Mouse (Mus musculus) lung, adult 2 months (tissue): ENCODE measurements around the gene Dmap1. TPM values are rescaled to one million over a fixed set of nuclear protein-coding genes. Genes with fewer than 3 reads are reported as not detected.

Experiments
- DNase-seq: peaks from one replicate; pipeline ENCODE4 v3.0.0; 2022
- H3K4me1 ChIP-seq: fragments of 200-500 bp; 2 replicates; pipeline ENCODE4 v1.6.1; 2011; ENCODE audit warnings: low read length; ENCODE audit not compliant: control insufficient read depth, insufficient read depth
- H3K4me3 ChIP-seq: fragments of 200-500 bp; replicated peaks from 2 replicates; pipeline ENCODE3; 2011; ENCODE audit warnings: low read depth, mild to moderate bottlenecking, control low read depth, low read length; ENCODE audit errors: extremely low read depth
- CTCF ChIP-seq: fragments of 200-500 bp; IDR thresholded peaks from 2 replicates; pipeline ENCODE4 v1.5.1; 2011; ENCODE audit warnings: mild to moderate bottlenecking, low read length, control low read depth; ENCODE audit not compliant: insufficient read depth
- POLR2A ChIP-seq: fragments of 200-500 bp; IDR thresholded peaks from 2 replicates; pipeline ENCODE4 v1.6.1; 2011; ENCODE audit warnings: low read depth, mild to moderate bottlenecking, control low read depth, low read length, borderline replicate concordance; ENCODE audit errors: extremely low read depth
- WGBS: fragments of 180-500 bp; shearing (Covaris S2); methylation state at CpG from one replicate; pipeline ENCODE4 v1.1.7; 2018; 5-methylcytosine and 5-hydroxymethylcytosine counted together
- polyA plus RNA-seq: library from polyadenylated mRNA; depleted of rRNA; stranded (reverse); fragments of >200 nt; gene quantifications from 2 replicates; pipeline ENCODE4 v1.2.3, GENCODE M21; 2012; rRNA removed

Dmap1 gene
- polyA plus RNA-seq, 1 experiment: 23.5 TPM

GRCm38 (mm10) chr4:117628464-117628863 is 53.6 kb downstream of the Dmap1 start:
- no peak for TF ChIP-seq CTCF
- no peak for TF ChIP-seq POLR2A
- WGBS: 59% methylated on average over 1 of the region's 1 CpGs
- no peak overlapping the region for H3K4me3 ChIP-seq
- H3K4me1 ChIP-seq: no peaks in the 10 kb centered on the region
- no peak for DNase-seq

Other genes starting within 250 kb of the Dmap1 start
- gene Rnf220, start 185.2 kb downstream of the Dmap1 start, polyA plus RNA-seq: 73.8 and 108 TPM in 2 replicates
- 74.3 and 82.4 TPM in 2 replicates for gene Eri3, start 131.9 kb downstream of the Dmap1 start, polyA plus RNA-seq
- not detected in 2 replicates for gene Gm12845, start 42.1 kb upstream of the Dmap1 start, polyA plus RNA-seq
- gene Klf17, start 83.4 kb upstream of the Dmap1 start, polyA plus RNA-seq: not detected in 2 replicates
- gene Slc6a9, start 152.2 kb upstream of the Dmap1 start, polyA plus RNA-seq: 77.6 and 84.6 TPM in 2 replicates
- gene Ccdc24, start 190.3 kb upstream of the Dmap1 start, polyA plus RNA-seq: 15.4 and 15.8 TPM in 2 replicates
- 22.3 and 23.4 TPM in 2 replicates for gene B4galt2, start 201.2 kb upstream of the Dmap1 start, polyA plus RNA-seq
- 452 and 484 TPM in 2 replicates for gene Atp6v0b, start 205.1 kb upstream of the Dmap1 start, polyA plus RNA-seq
- 10.7 and 11.5 TPM in 2 replicates for gene Dph2, start 209.8 kb upstream of the Dmap1 start, polyA plus RNA-seq
- gene Ipo13, start 232.7 kb upstream of the Dmap1 start, polyA plus RNA-seq: 82.2 and 93.8 TPM in 2 replicates
- gene Artn, start 247.5 kb upstream of the Dmap1 start, polyA plus RNA-seq: 2.7 and 3.8 TPM in 2 replicates